Mouse (Mus musculus): ENCODE data around the gene Pm20d1. TPM values are rescaled to one million over a fixed set of nuclear protein-coding genes. Genes with fewer than 3 reads are reported as not detected.
"Not testable (repeated sequence)": the region's sequence is repeated elsewhere in the genome, so short reads cannot be mapped to it uniquely, and the experiment has no call there.

Gene Pm20d1
- polyA plus RNA-seq, 1 experiment from 2014 or later, result 8.0 TPM

- no peak for ATAC-seq
- Histone ChIP-seq H3K9me3 (ENCODE audit: control insufficient read depth, low read length) (no peaks in the 10 kb centered on the region), H3K36me3 (ENCODE audit: control insufficient read depth, insufficient read depth, low read length) (no peaks in the 10 kb centered on the region), H3K4me3 (ENCODE audit: low read length) (no peak overlapping the region), H3K27me3 (replicated peaks; ENCODE audit: control insufficient read depth, insufficient read depth, low read length) (no peaks in the 10 kb centered on the region), H3K9ac (ENCODE audit: low read depth, low read length) (no peak overlapping the region), H3K4me1 (ENCODE audit: control insufficient read depth, insufficient read depth, low read length) (no peaks in the 10 kb centered on the region), H3K4me2 (ENCODE audit: low read depth, low read length) (no peak overlapping the region), H3K27ac (ENCODE audit: low read length) (no peak overlapping the region)
- WGBS, result 73% methylated on average over 2 of the region's 2 CpGs
These were observed 12.5 kb downstream of the Pm20d1 start for GRCm38 (mm10) chr1:131809651-131810050.

GRCm38 (mm10) chr1:131811393-131811792 is 14.2 kb downstream of the Pm20d1 start:
- H3K27ac ChIP-seq (ENCODE audit: low read length), result no peak overlapping the region

GRCm38 (mm10) chr1:131812006-131812405 is 14.8 kb downstream of the Pm20d1 start:
- Histone ChIP-seq H3K4me1 (ENCODE audit: control insufficient read depth, insufficient read depth, low read length) (no peaks in the 10 kb centered on the region), H3K9ac (ENCODE audit: low read depth, low read length) (no peak overlapping the region), H3K27ac (ENCODE audit: low read length) (no peak overlapping the region), H3K27me3 (replicated peaks; ENCODE audit: control insufficient read depth, insufficient read depth, low read length) (no peaks in the 10 kb centered on the region), H3K4me2 (ENCODE audit: low read depth, low read length) (no peak overlapping the region), H3K9me3 (ENCODE audit: control insufficient read depth, low read length) (no peaks in the 10 kb centered on the region), H3K36me3 (ENCODE audit: control insufficient read depth, insufficient read depth, low read length) (no peaks in the 10 kb centered on the region), H3K4me3 (ENCODE audit: low read length) (no peak overlapping the region)
- ATAC-seq, result no peak
- WGBS, result 54% methylated on average over 9 of the region's 9 CpGs

More at GRCm38 (mm10) chr1:131811393-131811792, 14.2 kb downstream of the Pm20d1 start:
- ATAC-seq, result no peak
- no peak overlapping the region for H3K4me2 ChIP-seq (ENCODE audit: low read depth, low read length)
- 65% methylated on average over 1 of the region's 1 CpGs for WGBS
- no peaks in the 10 kb centered on the region for H3K9me3 ChIP-seq (ENCODE audit: control insufficient read depth, low read length)
- no peaks in the 10 kb centered on the region for H3K4me1 ChIP-seq (ENCODE audit: control insufficient read depth, insufficient read depth, low read length)
- no peak overlapping the region for H3K9ac ChIP-seq (ENCODE audit: low read depth, low read length)
- no peaks in the 10 kb centered on the region for H3K36me3 ChIP-seq (ENCODE audit: control insufficient read depth, insufficient read depth, low read length)
- no peaks in the 10 kb centered on the region for H3K27me3 ChIP-seq (replicated peaks; ENCODE audit: control insufficient read depth, insufficient read depth, low read length)
- H3K4me3 ChIP-seq (ENCODE audit: low read length), result no peak overlapping the region

GRCm38 (mm10) chr1:131812631-131813295 is 15.6 kb downstream of the Pm20d1 start:
- Histone ChIP-seq H3K9me3 (ENCODE audit: control insufficient read depth, low read length) (no peaks in the 10 kb centered on the region), H3K4me1 (ENCODE audit: control insufficient read depth, insufficient read depth, low read length) (no peaks in the 10 kb centered on the region), H3K27me3 (replicated peaks; ENCODE audit: control insufficient read depth, insufficient read depth, low read length) (no peaks in the 10 kb centered on the region), H3K4me2 (ENCODE audit: low read depth, low read length) (no peak overlapping the region), H3K9ac (ENCODE audit: low read depth, low read length) (no peak overlapping the region), H3K27ac (ENCODE audit: low read length) (no peak overlapping the region), H3K4me3 (ENCODE audit: low read length) (no peak overlapping the region), H3K36me3 (ENCODE audit: control insufficient read depth, insufficient read depth, low read length) (no peaks in the 10 kb centered on the region)
- 90% methylated on average over 9 of the region's 9 CpGs for WGBS
- ATAC-seq, result no peak

- Histone ChIP-seq H3K9ac (ENCODE audit: low read depth, low read length) (no peak overlapping the region), H3K4me3 (ENCODE audit: low read length) (no peak overlapping the region), H3K4me2 (ENCODE audit: low read depth, low read length) (no peak overlapping the region), H3K9me3 (ENCODE audit: control insufficient read depth, low read length) (no peaks in the 10 kb centered on the region), H3K4me1 (ENCODE audit: control insufficient read depth, insufficient read depth, low read length) (no peaks in the 10 kb centered on the region), H3K36me3 (ENCODE audit: control insufficient read depth, insufficient read depth, low read length) (no peaks in the 10 kb centered on the region), H3K27ac (ENCODE audit: low read length) (no peak overlapping the region), H3K27me3 (replicated peaks; ENCODE audit: control insufficient read depth, insufficient read depth, low read length) (no peaks in the 10 kb centered on the region)
- no peak for ATAC-seq
- WGBS, result 87% methylated on average over 4 of the region's 4 CpGs
These were observed 16.6 kb downstream of the Pm20d1 start for GRCm38 (mm10) chr1:131813731-131814130.

GRCm38 (mm10) chr1:131814191-131814590 is 17.0 kb downstream of the Pm20d1 start:
- Histone ChIP-seq H3K36me3 (ENCODE audit: control insufficient read depth, insufficient read depth, low read length) (no peaks in the 10 kb centered on the region), H3K27me3 (replicated peaks; ENCODE audit: control insufficient read depth, insufficient read depth, low read length) (no peaks in the 10 kb centered on the region), H3K9me3 (ENCODE audit: control insufficient read depth, low read length) (no peaks in the 10 kb centered on the region), H3K9ac (ENCODE audit: low read depth, low read length) (no peak overlapping the region), H3K4me3 (ENCODE audit: low read length) (no peak overlapping the region), H3K27ac (ENCODE audit: low read length) (no peak overlapping the region), H3K4me2 (ENCODE audit: low read depth, low read length) (no peak overlapping the region), H3K4me1 (ENCODE audit: control insufficient read depth, insufficient read depth, low read length) (no peaks in the 10 kb centered on the region)
- 84% methylated on average over 3 of the region's 3 CpGs for WGBS
- ATAC-seq, result no peak

GRCm38 (mm10) chr1:131816886-131817285 is 19.7 kb downstream of the Pm20d1 start:
- ATAC-seq, result no peak
- no peak overlapping the region for H3K4me2 ChIP-seq (ENCODE audit: low read depth, low read length)
- H3K9ac ChIP-seq (ENCODE audit: low read depth, low read length), result no peak overlapping the region
- H3K4me3 ChIP-seq (ENCODE audit: low read length), result no peak overlapping the region
- H3K27ac ChIP-seq (ENCODE audit: low read length), result no peak overlapping the region
- no peaks in the 10 kb centered on the region for H3K27me3 ChIP-seq (replicated peaks; ENCODE audit: control insufficient read depth, insufficient read depth, low read length)
- H3K9me3 ChIP-seq (ENCODE audit: control insufficient read depth, low read length), result no peaks in the 10 kb centered on the region
- no peaks in the 10 kb centered on the region for H3K36me3 ChIP-seq (ENCODE audit: control insufficient read depth, insufficient read depth, low read length)
- WGBS, result 80% methylated on average over 6 of the region's 6 CpGs
- no peaks in the 10 kb centered on the region for H3K4me1 ChIP-seq (ENCODE audit: control insufficient read depth, insufficient read depth, low read length)

- not testable (repeated sequence) for H3K4me2 ChIP-seq (ENCODE audit: low read depth, low read length); H3K27ac ChIP-seq (ENCODE audit: low read length); H3K4me3 ChIP-seq (ENCODE audit: low read length); ATAC-seq; H3K36me3 ChIP-seq (ENCODE audit: control insufficient read depth, insufficient read depth, low read length); H3K9me3 ChIP-seq (ENCODE audit: control insufficient read depth, low read length); H3K4me1 ChIP-seq (ENCODE audit: control insufficient read depth, insufficient read depth, low read length); H3K9ac ChIP-seq (ENCODE audit: low read depth, low read length); H3K27me3 ChIP-seq (replicated peaks; ENCODE audit: control insufficient read depth, insufficient read depth, low read length)
- WGBS, result 74% methylated on average over 8 of the region's 9 CpGs
These were observed 23.2 kb downstream of the Pm20d1 start for GRCm38 (mm10) chr1:131820353-131820752.

- H3K9ac ChIP-seq (ENCODE audit: low read depth, low read length), result no peak overlapping the region
- H3K27ac ChIP-seq (ENCODE audit: low read length), result no peak overlapping the region
- no peaks in the 10 kb centered on the region for H3K9me3 ChIP-seq (ENCODE audit: control insufficient read depth, low read length)
- 77% methylated on average over 10 of the region's 10 CpGs for WGBS
- no peaks in the 10 kb centered on the region for H3K36me3 ChIP-seq (ENCODE audit: control insufficient read depth, insufficient read depth, low read length)
- H3K4me3 ChIP-seq (ENCODE audit: low read length), result no peak overlapping the region
- ATAC-seq, result no peak
- no peaks in the 10 kb centered on the region for H3K27me3 ChIP-seq (replicated peaks; ENCODE audit: control insufficient read depth, insufficient read depth, low read length)
- no peak overlapping the region for H3K4me2 ChIP-seq (ENCODE audit: low read depth, low read length)
- no peaks in the 10 kb centered on the region for H3K4me1 ChIP-seq (ENCODE audit: control insufficient read depth, insufficient read depth, low read length)
These were observed 23.7 kb downstream of the Pm20d1 start for GRCm38 (mm10) chr1:131820887-131821328.

- Histone ChIP-seq H3K4me2 (ENCODE audit: low read depth, low read length) (no peak overlapping the region), H3K27ac (ENCODE audit: low read length) (no peak overlapping the region), H3K36me3 (ENCODE audit: control insufficient read depth, insufficient read depth, low read length) (no peaks in the 10 kb centered on the region), H3K9me3 (ENCODE audit: control insufficient read depth, low read length) (no peaks in the 10 kb centered on the region), H3K9ac (ENCODE audit: low read depth, low read length) (no peak overlapping the region), H3K4me1 (ENCODE audit: control insufficient read depth, insufficient read depth, low read length) (no peaks in the 10 kb centered on the region), H3K4me3 (ENCODE audit: low read length) (no peak overlapping the region), H3K27me3 (replicated peaks; ENCODE audit: control insufficient read depth, insufficient read depth, low read length) (no peaks in the 10 kb centered on the region)
- no peak for ATAC-seq
- 73% methylated on average over 8 of the region's 8 CpGs for WGBS
These were observed 25.1 kb downstream of the Pm20d1 start for GRCm38 (mm10) chr1:131822292-131822691.
